Mouse (Mus musculus) lung, postnatal 0 days (tissue): ENCODE measurements at regions not wholly inside any gene's neighbourhood (a gene's known extent, or its start where the extent isn't known, plus 50 kb on each side); places are given as distances from the start of the nearest gene placed in this dataset.

ENCODE experiments used
- CTCF ChIP-seq: IDR thresholded peaks from 2 replicates; pipeline ENCODE4 v1.5.1; 2016; ENCODE audit warnings: antibody characterized with exemption, mild to moderate bottlenecking
- EP300 ChIP-seq: IDR thresholded peaks from 2 replicates; pipeline ENCODE4 v1.6.1; 2016; ENCODE audit warnings: antibody characterized with exemption, mild to moderate bottlenecking, control low read depth

DNA sequence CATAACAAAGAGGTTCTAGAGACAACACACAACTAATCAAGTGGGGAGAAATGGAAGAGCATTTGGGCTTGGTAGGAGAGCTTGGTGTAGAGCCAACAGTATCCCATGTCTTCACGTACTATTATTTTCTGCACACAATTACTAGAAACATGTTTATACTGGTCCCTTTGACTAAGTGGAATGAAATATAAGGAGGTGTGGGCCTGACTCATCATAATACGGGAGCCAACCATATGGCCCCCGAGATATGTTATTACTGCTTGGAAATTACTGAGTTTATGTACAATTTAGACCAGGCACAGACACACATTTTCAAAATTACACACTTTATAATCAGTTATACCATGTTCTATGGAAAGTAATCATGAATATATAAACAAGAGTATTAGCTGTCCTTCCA, 92.7 kb upstream of the Sash1 start:
- no peak for TF ChIP-seq CTCF
- no peak for TF ChIP-seq EP300
